Mouse (Mus musculus) hindbrain, embryonic 14.5 days (tissue): ENCODE measurements around the gene Gm11549. TPM values are rescaled to one million over a fixed set of nuclear protein-coding genes. Genes with fewer than 3 reads are reported as not detected.

Experiments
- ATAC-seq: fragments of 200-750 bp; cut with Nextera tagmentation; 2 replicates; pipeline ENCODE4 v1.8.0; 2017; ENCODE audit warnings: moderate number of reproducible peaks, mild to moderate bottlenecking, moderate TSS enrichment, moderate library complexity; ENCODE audit not compliant: low FRiP score
- DNase-seq: peaks from one replicate; pipeline ENCODE4 v3.0.0-alpha.2; 2015; ENCODE audit warnings: low spot score
- H3K27ac ChIP-seq: fragments of 300-500 bp; sonication (generic); 2 replicates; pipeline ENCODE4 v1.5.1; 2014; ENCODE audit warnings: mild to moderate bottlenecking, moderate library complexity
- H3K27me3 ChIP-seq: fragments of 300-500 bp; sonication (generic); 2 replicates; pipeline ENCODE4 v1.6.1; 2014; ENCODE audit warnings: mild to moderate bottlenecking, low read length, mixed read lengths; ENCODE audit not compliant: control insufficient read depth, insufficient read depth
- H3K36me3 ChIP-seq: fragments of 300-500 bp; sonication (generic); replicated peaks from 2 replicates; pipeline ENCODE4 v1.6.1; 2014; ENCODE audit not compliant: control insufficient read depth, insufficient read depth
- H3K4me1 ChIP-seq: fragments of 300-500 bp; sonication (generic); replicated peaks from 2 replicates; pipeline ENCODE4 v1.6.1; 2014; ENCODE audit warnings: antibody characterized with exemption, low read length, mixed read lengths; ENCODE audit not compliant: control insufficient read depth, insufficient read depth
- H3K4me2 ChIP-seq: fragments of 300-500 bp; sonication (generic); replicated peaks from 2 replicates; pipeline ENCODE4 v1.6.1; 2014; ENCODE audit warnings: mild to moderate bottlenecking, moderate library complexity
- H3K4me3 ChIP-seq: fragments of 300-500 bp; sonication (generic); replicated peaks from 2 replicates; pipeline ENCODE4 v1.5.1; 2014; ENCODE audit warnings: mild to moderate bottlenecking, low read length
- H3K9ac ChIP-seq: fragments of 300-500 bp; sonication (generic); 2 replicates; pipeline ENCODE4 v1.6.1; 2014
- H3K9me3 ChIP-seq: fragments of 300-500 bp; sonication (generic); 2 replicates; pipeline ENCODE4 v1.6.1; 2016; ENCODE audit warnings: low read length; ENCODE audit not compliant: control insufficient read depth
- WGBS: fragments of 180-500 bp; shearing (Covaris S2); extraction: QIAGEN DNeasy Blood & Tissue Kit; methylation state at CpG from one replicate; pipeline ENCODE4 v1.1.7; 2014; 5-methylcytosine and 5-hydroxymethylcytosine counted together
- polyA plus RNA-seq: library from polyadenylated mRNA; unstranded; fragments of >200 nt; fragmentation: Nextera tagmentation; extraction: Ambion mirVana; gene quantifications from 2 replicates; pipeline ENCODE4 v1.2.1, GENCODE M21; 2014

Gm11549 gene
- polyA plus RNA-seq, 1 experiment from 2014 or later, result 0.20 TPM

GRCm38 (mm10) chr3:36488899-36489589, 32.6 kb downstream of the Gm11549 start:
- no peaks in the 10 kb centered on the region for H3K9me3 ChIP-seq
- no peak overlapping the region for H3K9ac ChIP-seq
- H3K4me3 ChIP-seq, result no peak overlapping the region
- ATAC-seq, result no peak
- H3K27me3 ChIP-seq, result no peaks in the 10 kb centered on the region
- DNase-seq, result no peak
- H3K27ac ChIP-seq, result no peak overlapping the region
- no peaks in the 10 kb centered on the region for H3K36me3 ChIP-seq
- H3K4me2 ChIP-seq, result no peak overlapping the region
- no peaks in the 10 kb centered on the region for H3K4me1 ChIP-seq
- 86% methylated on average over 6 of the region's 6 CpGs for WGBS

GRCm38 (mm10) chr3:36488367-36488766, 33.2 kb downstream of the Gm11549 start:
- Histone ChIP-seq H3K4me2 (no peak overlapping the region), H3K4me1 (no peaks in the 10 kb centered on the region), H3K27ac (no peak overlapping the region), H3K36me3 (no peaks in the 10 kb centered on the region), H3K4me3 (no peak overlapping the region), H3K27me3 (no peaks in the 10 kb centered on the region), H3K9me3 (no peaks in the 10 kb centered on the region), H3K9ac (no peak overlapping the region)
- ATAC-seq (no peak), DNase-seq (no peak)
- WGBS, result 50% methylated on average over 1 of the region's 1 CpGs

DNA sequence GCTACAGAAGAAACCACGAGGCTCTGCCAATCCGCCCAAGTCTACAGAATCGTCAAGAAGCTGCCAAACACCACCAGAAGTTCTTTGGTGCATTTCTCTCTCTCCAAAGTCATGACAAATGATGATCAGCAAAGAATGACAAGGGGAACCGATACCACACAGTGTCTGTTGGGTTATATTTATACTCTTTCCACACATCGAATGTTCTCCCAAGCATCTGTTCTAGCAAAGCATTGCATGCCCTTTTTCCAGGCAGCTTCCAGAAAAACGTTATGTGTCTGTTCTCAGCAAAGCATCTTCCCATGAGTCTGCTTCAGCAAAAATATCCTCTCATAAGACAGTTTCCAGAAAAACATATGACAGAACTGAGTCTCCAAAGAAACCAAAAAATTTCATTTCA, 34.7 kb downstream of the Gm11549 start:
- no peak overlapping the region for H3K4me2 ChIP-seq
- H3K4me1 ChIP-seq, result peaks cover 2% of the 10 kb centered on the region; the same call in 1 of the 2 replicates
- no peaks in the 10 kb centered on the region for H3K36me3 ChIP-seq
- no peak overlapping the region for H3K4me3 ChIP-seq
- H3K9me3 ChIP-seq, result no peaks in the 10 kb centered on the region
- WGBS, result 94% methylated on average over 6 of the region's 6 CpGs
- no peak overlapping the region for H3K9ac ChIP-seq
- DNase-seq, result no peak
- H3K27ac ChIP-seq, result no peak overlapping the region
- ATAC-seq, result no peak
- no peaks in the 10 kb centered on the region for H3K27me3 ChIP-seq

- DNase-seq, result no peak
- no peaks in the 10 kb centered on the region for H3K9me3 ChIP-seq
- WGBS, result 61% methylated on average over 6 of the region's 6 CpGs
Observed at GRCm38 (mm10) chr3:36486176-36486575, 35.4 kb downstream of the Gm11549 start.

DNA sequence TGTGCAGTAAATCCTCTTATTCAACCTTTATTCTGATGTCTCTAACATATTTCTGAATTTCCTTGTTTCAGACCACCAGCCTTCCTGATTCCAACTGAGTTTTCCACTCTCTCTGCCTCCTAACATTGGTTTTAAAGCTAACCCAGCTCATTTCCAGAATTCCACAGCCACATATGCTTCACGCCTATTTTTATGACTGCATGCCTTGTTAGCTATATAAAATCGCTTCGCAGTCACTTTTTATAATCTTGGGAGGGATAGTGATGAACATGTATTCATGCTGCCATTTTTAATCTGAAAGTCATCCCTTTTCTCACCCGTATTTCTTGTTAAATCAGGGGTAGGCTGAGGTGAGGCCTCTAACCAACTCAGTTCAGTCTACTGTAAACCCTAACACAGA, 37.3 kb downstream of the Gm11549 start:
- no peak overlapping the region for H3K4me3 ChIP-seq
- H3K9ac ChIP-seq, result no peak overlapping the region
- no peaks in the 10 kb centered on the region for H3K36me3 ChIP-seq
- H3K9me3 ChIP-seq, result no peaks in the 10 kb centered on the region
- H3K27ac ChIP-seq, result no peak overlapping the region
- peaks cover 7% of the 10 kb centered on the region; the same call in 1 of the 2 replicates for H3K4me1 ChIP-seq
- no peak overlapping the region for H3K4me2 ChIP-seq
- H3K27me3 ChIP-seq, result no peaks in the 10 kb centered on the region
- ATAC-seq, result no peak
- 95% methylated on average over 4 of the region's 4 CpGs for WGBS
- DNase-seq, result no peak

More at GRCm38 (mm10) chr3:36486176-36486575, 35.4 kb downstream of the Gm11549 start:
- ATAC-seq, result no peak
- Histone ChIP-seq H3K36me3 (no peaks in the 10 kb centered on the region), H3K4me3 (no peak overlapping the region), H3K27ac (no peak overlapping the region), H3K4me1 (peaks cover 7% of the 10 kb centered on the region; the same call in 1 of the 2 replicates), H3K27me3 (no peaks in the 10 kb centered on the region), H3K4me2 (no peak overlapping the region), H3K9ac (no peak overlapping the region)

- no peaks in the 10 kb centered on the region for H3K36me3 ChIP-seq
- H3K9me3 ChIP-seq, result no peaks in the 10 kb centered on the region
- H3K27ac ChIP-seq, result no peak overlapping the region
- H3K4me2 ChIP-seq, result no peak overlapping the region
- WGBS, result 53% methylated on average over 9 of the region's 9 CpGs
- no peak overlapping the region for H3K4me3 ChIP-seq
- no peaks in the 10 kb centered on the region for H3K27me3 ChIP-seq
- H3K9ac ChIP-seq, result no peak overlapping the region
- DNase-seq, result no peak
- no peak for ATAC-seq
- H3K4me1 ChIP-seq, result peaks cover 7% of the 10 kb centered on the region; the same call in 1 of the 2 replicates
Observed at GRCm38 (mm10) chr3:36482940-36483339, 38.7 kb downstream of the Gm11549 start.

- H3K36me3 ChIP-seq, result no peaks in the 10 kb centered on the region
- peak overlapping the region; percentile 70 for H3K27ac ChIP-seq
- 0 out of 2 replicates have a peak, but pooled peaks cover under 1% of the 10 kb centered on the region for H3K27me3 ChIP-seq
- peaks cover 7% of the 10 kb centered on the region; the same call in 1 of the 2 replicates for H3K4me1 ChIP-seq
- H3K4me3 ChIP-seq, result no peak overlapping the region
- peak; percentile 37 for DNase-seq
- peak overlapping the region; percentile 36; the same call in 1 of the 2 replicates for H3K9ac ChIP-seq
- WGBS, result 4% methylated on average over 11 of the region's 11 CpGs
- H3K4me2 ChIP-seq, result peak overlapping the region; percentile 36
- no peaks in the 10 kb centered on the region for H3K9me3 ChIP-seq
- peak; percentile 63 for ATAC-seq
Observed at GRCm38 (mm10) chr3:36481776-36482193, 39.8 kb downstream of the Gm11549 start.

GRCm38 (mm10) chr3:36480486-36480885, 41.1 kb downstream of the Gm11549 start:
- 78% methylated on average over 2 of the region's 2 CpGs for WGBS
- Histone ChIP-seq H3K4me1 (peaks cover 14% of the 10 kb centered on the region), H3K9me3 (no peaks in the 10 kb centered on the region), H3K9ac (no peak overlapping the region), H3K4me3 (no peak overlapping the region), H3K4me2 (no peak overlapping the region), H3K36me3 (no peaks in the 10 kb centered on the region), H3K27me3 (0 out of 2 replicates have a peak, but pooled peaks cover 5% of the 10 kb centered on the region), H3K27ac (no peak overlapping the region)
- ATAC-seq, result no peak
- DNase-seq, result no peak

DNA sequence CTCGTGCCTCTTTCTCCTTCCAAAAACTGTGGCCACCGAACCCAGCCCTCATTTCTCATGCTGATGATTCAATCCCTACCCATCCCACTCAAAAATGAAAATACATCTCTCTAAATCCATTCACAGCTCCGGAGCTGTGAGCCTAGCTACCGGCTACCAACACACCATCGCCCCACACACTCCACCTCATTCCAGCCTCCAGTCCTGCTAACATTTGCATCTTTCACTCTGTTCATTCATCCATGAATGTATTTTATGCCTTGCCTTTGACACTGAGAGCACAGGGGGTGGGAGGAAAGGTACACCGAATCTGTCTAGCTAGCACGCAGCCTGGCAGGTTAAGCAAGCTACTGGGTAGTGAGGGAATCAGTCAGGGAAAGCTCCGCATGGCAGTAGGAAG, 42.8 kb downstream of the Gm11549 start:
- Histone ChIP-seq H3K36me3 (no peaks in the 10 kb centered on the region), H3K4me2 (no peak overlapping the region), H3K27me3 (peaks cover 5% of the 10 kb centered on the region; the same call in 1 of the 2 replicates), H3K9me3 (no peaks in the 10 kb centered on the region), H3K9ac (no peak overlapping the region), H3K27ac (no peak overlapping the region), H3K4me3 (no peak overlapping the region), H3K4me1 (peaks cover 14% of the 10 kb centered on the region)
- DNase-seq, result no peak
- ATAC-seq, result no peak
- WGBS, result 67% methylated on average over 8 of the region's 8 CpGs
